Mouse (Mus musculus): ENCODE results near the gene Chil4. TPM values are rescaled to one million over a fixed set of nuclear protein-coding genes. Genes with fewer than 3 reads are reported as not detected.
"Not testable (repeated sequence)": the region's sequence is repeated elsewhere in the genome, so short reads cannot be mapped to it uniquely, and the experiment has no call there.

Gene Chil4
- polyA plus RNA-seq (2015; fragmentation: Nextera tagmentation; extraction: Ambion mirVana), result not detected in 2 replicates

GRCm38 (mm10) chr3:106219407-106219806 lies at the start of gene Chil4:
Gene Chil4 (minus strand): TSS chr3:106219507.
- 85% methylated on average over 2 of the region's 2 CpGs for WGBS
- H3K4me2 ChIP-seq, result no peak within 1 kb of the TSS
- no peaks in the 10 kb centered on the region for H3K9me3 ChIP-seq
- ATAC-seq (ENCODE audit: insufficient number of reproducible peaks, low FRiP score, low TSS enrichment, low read depth), result no peak
- H3K4me3 ChIP-seq, result no peak within 1 kb of the TSS
- no peak within 1 kb of the TSS for H3K9ac ChIP-seq
- H3K27me3 ChIP-seq, result no peaks in the 10 kb centered on the region
- no peak within 1 kb of the TSS for H3K27ac ChIP-seq
- H3K36me3 ChIP-seq, result no peaks in the 10 kb centered on the region
- H3K4me1 ChIP-seq, result no peaks in the 10 kb centered on the region

- ATAC-seq (ENCODE audit: insufficient number of reproducible peaks, low FRiP score, low TSS enrichment, low read depth), result no peak; the same call in 1 of the 2 replicates
- no peak overlapping the region for H3K9ac ChIP-seq
- WGBS, result 76% methylated on average over 2 of the region's 2 CpGs
These were observed 46.5 kb upstream of the Chil4 start for GRCm38 (mm10) chr3:106265854-106266253.

GRCm38 (mm10) chr3:106264854-106265253 lies 45.5 kb upstream of the Chil4 start:
- no peak overlapping the region for H3K4me3 ChIP-seq
- no peaks in the 10 kb centered on the region for H3K9me3 ChIP-seq
- H3K4me2 ChIP-seq, result no peak overlapping the region
- no peak for ATAC-seq (ENCODE audit: insufficient number of reproducible peaks, low FRiP score, low TSS enrichment, low read depth)
- H3K36me3 ChIP-seq, result no peaks in the 10 kb centered on the region
- no peaks in the 10 kb centered on the region for H3K4me1 ChIP-seq
- no peak overlapping the region for H3K27ac ChIP-seq
- H3K27me3 ChIP-seq, result no peaks in the 10 kb centered on the region
- no peak overlapping the region for H3K9ac ChIP-seq

More at GRCm38 (mm10) chr3:106265854-106266253, 46.5 kb upstream of the Chil4 start:
- no peak overlapping the region for H3K4me2 ChIP-seq
- no peaks in the 10 kb centered on the region for H3K27me3 ChIP-seq
- no peak overlapping the region for H3K4me3 ChIP-seq
- H3K27ac ChIP-seq, result no peak overlapping the region
- H3K36me3 ChIP-seq, result no peaks in the 10 kb centered on the region
- H3K9me3 ChIP-seq, result no peaks in the 10 kb centered on the region
- H3K4me1 ChIP-seq, result no peaks in the 10 kb centered on the region

- not testable (repeated sequence) for H3K27ac ChIP-seq; H3K4me3 ChIP-seq; H3K9ac ChIP-seq; ATAC-seq (ENCODE audit: insufficient number of reproducible peaks, low FRiP score, low TSS enrichment, low read depth); H3K36me3 ChIP-seq; H3K27me3 ChIP-seq; H3K4me2 ChIP-seq; H3K4me1 ChIP-seq
- peaks cover 18% of the 10 kb centered on the region; the same call in 1 of the 2 replicates for H3K9me3 ChIP-seq
- 87% methylated on average over 11 of the region's 11 CpGs for WGBS
These were observed 37.8 kb upstream of the Chil4 start for GRCm38 (mm10) chr3:106257076-106257475.

GRCm38 (mm10) chr3:106252719-106253118 lies 33.4 kb upstream of the Chil4 start:
- no peaks in the 10 kb centered on the region for H3K36me3 ChIP-seq
- no peak overlapping the region for H3K4me2 ChIP-seq
- no peak overlapping the region for H3K9ac ChIP-seq
- no peak for ATAC-seq (ENCODE audit: insufficient number of reproducible peaks, low FRiP score, low TSS enrichment, low read depth)
- H3K4me1 ChIP-seq, result no peaks in the 10 kb centered on the region
- no peaks in the 10 kb centered on the region for H3K27me3 ChIP-seq
- H3K4me3 ChIP-seq, result no peak overlapping the region
- no peak overlapping the region for H3K27ac ChIP-seq
- 77% methylated on average over 6 of the region's 6 CpGs for WGBS
- peaks cover 21% of the 10 kb centered on the region; the same call in 1 of the 2 replicates for H3K9me3 ChIP-seq

GRCm38 (mm10) chr3:106250763-106251399 lies 31.6 kb upstream of the Chil4 start:
- H3K36me3 ChIP-seq; H3K4me3 ChIP-seq; H3K27ac ChIP-seq; ATAC-seq (ENCODE audit: insufficient number of reproducible peaks, low FRiP score, low TSS enrichment, low read depth); H3K4me2 ChIP-seq; H3K9ac ChIP-seq; H3K27me3 ChIP-seq; H3K4me1 ChIP-seq: not testable (repeated sequence)
- H3K9me3 ChIP-seq, result peaks cover 17% of the 10 kb centered on the region
- WGBS, result 75% methylated on average over 5 of the region's 5 CpGs

GRCm38 (mm10) chr3:106247369-106247768 lies 28.1 kb upstream of the Chil4 start:
- not testable (repeated sequence) for ATAC-seq (ENCODE audit: insufficient number of reproducible peaks, low FRiP score, low TSS enrichment, low read depth); H3K9ac ChIP-seq; H3K27me3 ChIP-seq; H3K27ac ChIP-seq; H3K36me3 ChIP-seq; H3K4me3 ChIP-seq; H3K9me3 ChIP-seq; H3K4me2 ChIP-seq; H3K4me1 ChIP-seq
- 85% methylated on average over 9 of the region's 9 CpGs for WGBS

GRCm38 (mm10) chr3:106240210-106240609 lies 20.9 kb upstream of the Chil4 start:
- not testable (repeated sequence) for H3K27ac ChIP-seq, H3K9ac ChIP-seq, H3K36me3 ChIP-seq, H3K4me3 ChIP-seq, H3K27me3 ChIP-seq, H3K4me1 ChIP-seq, H3K4me2 ChIP-seq
- ATAC-seq (ENCODE audit: insufficient number of reproducible peaks, low FRiP score, low TSS enrichment, low read depth), result peak; percentile 67; the same call in 1 of the 2 replicates
- peaks cover 16% of the 10 kb centered on the region; the same call in 1 of the 2 replicates for H3K9me3 ChIP-seq
- WGBS, result 80% methylated on average over 1 of the region's 1 CpGs

- no peak overlapping the region for H3K27ac ChIP-seq
- H3K27me3 ChIP-seq, result no peaks in the 10 kb centered on the region
- 90% methylated on average over 5 of the region's 5 CpGs for WGBS
- no peak overlapping the region for H3K4me3 ChIP-seq
- 0 out of 2 replicates have a peak, but pooled peaks have one; percentile 52 for ATAC-seq (ENCODE audit: insufficient number of reproducible peaks, low FRiP score, low TSS enrichment, low read depth)
- peaks cover 16% of the 10 kb centered on the region; the same call in 1 of the 2 replicates for H3K9me3 ChIP-seq
- H3K4me1 ChIP-seq, result no peaks in the 10 kb centered on the region
- H3K4me2 ChIP-seq, result no peak overlapping the region
- H3K9ac ChIP-seq, result no peak overlapping the region
- H3K36me3 ChIP-seq, result no peaks in the 10 kb centered on the region
These were observed 20.0 kb upstream of the Chil4 start for GRCm38 (mm10) chr3:106239196-106239791.

GRCm38 (mm10) chr3:106223391-106223790 lies 4.1 kb upstream of the Chil4 start:
- H3K27ac ChIP-seq; ATAC-seq (ENCODE audit: insufficient number of reproducible peaks, low FRiP score, low TSS enrichment, low read depth): not testable (repeated sequence)
- 66% methylated on average over 3 of the region's 3 CpGs for WGBS

GRCm38 (mm10) chr3:106221625-106222265 lies 2.4 kb upstream of the Chil4 start:
- H3K9ac ChIP-seq, result no peak overlapping the region

More at GRCm38 (mm10) chr3:106223391-106223790, 4.1 kb upstream of the Chil4 start:
- not testable (repeated sequence) for H3K9me3 ChIP-seq, H3K9ac ChIP-seq, H3K4me2 ChIP-seq, H3K36me3 ChIP-seq, H3K4me3 ChIP-seq, H3K4me1 ChIP-seq, H3K27me3 ChIP-seq

More at GRCm38 (mm10) chr3:106221625-106222265, 2.4 kb upstream of the Chil4 start:
- Histone ChIP-seq H3K27ac (no peak overlapping the region), H3K27me3 (no peaks in the 10 kb centered on the region), H3K4me2 (no peak overlapping the region), H3K4me3 (no peak overlapping the region), H3K4me1 (no peaks in the 10 kb centered on the region), H3K36me3 (no peaks in the 10 kb centered on the region), H3K9me3 (0 out of 2 replicates have a peak, but pooled peaks cover 6% of the 10 kb centered on the region)
- ATAC-seq (ENCODE audit: insufficient number of reproducible peaks, low FRiP score, low TSS enrichment, low read depth), result no peak; the same call in 1 of the 2 replicates
- 76% methylated on average over 1 of the region's 1 CpGs for WGBS
